In genomic region chr13:103696164-103696563, GRCm38 (mm10) we compare ENCODE assay signal across 9 mouse cellular contexts.
DNase-seq lines count a peak whose midpoint lies in the region; ATAC-seq and TF ChIP-seq lines count a peak whose summit lies in the region.
"Had no signal": no experiment of that assay in that cellular context is flagged by ENCODE, and none has a peak within 500 bp of the region (broad histone marks: within the 10 kb centered on the region; RNA-seq: fewer than 3 reads in every experiment).

No protein-coding gene starts in this region.

- H3K4me3 ChIP-seq in lung, adult 2 months (replicated peaks; ENCODE audit: extremely low read depth, low read depth, low read length) = no peak overlapping the region
- no peak overlapping the region for H3K4me3 ChIP-seq in hindbrain, embryonic 12.5 days
- H3K4me3 ChIP-seq in lung, embryonic 14.5 days (ENCODE audit: low read depth, low read length) = no peak overlapping the region
- H3K4me3 ChIP-seq: lung, embryonic 15.5 days had no signal

- no peak overlapping the region for H3K4me2 ChIP-seq in hindbrain, embryonic 12.5 days (replicated peaks)
- H3K4me2 ChIP-seq in lung, embryonic 14.5 days = no peak overlapping the region
- H3K4me2 ChIP-seq: lung, embryonic 15.5 days had no signal

- no peaks in the 10 kb centered on the region for H3K4me1 ChIP-seq in lung, adult 2 months (ENCODE audit: control insufficient read depth, insufficient read depth, low read length)
- peaks cover 3% of the 10 kb centered on the region; the same call in 1 of the 2 replicates for H3K4me1 ChIP-seq in hindbrain, embryonic 12.5 days
- no peaks in the 10 kb centered on the region for H3K4me1 ChIP-seq in lung, embryonic 14.5 days (ENCODE audit: insufficient read depth)
- H3K4me1 ChIP-seq: lung, embryonic 15.5 days had no signal

- no peaks in the 10 kb centered on the region for H3K9me3 ChIP-seq in hindbrain, embryonic 12.5 days (replicated peaks)
- H3K9me3 ChIP-seq in lung, embryonic 14.5 days (ENCODE audit: low read depth, low read length) = no peaks in the 10 kb centered on the region
- H3K9me3 ChIP-seq: lung, embryonic 15.5 days had no signal

- H3K36me3 ChIP-seq in hindbrain, embryonic 12.5 days = no peaks in the 10 kb centered on the region
- no peaks in the 10 kb centered on the region for H3K36me3 ChIP-seq in lung, embryonic 14.5 days (ENCODE audit: insufficient read depth)
- H3K36me3 ChIP-seq: lung, embryonic 15.5 days had no signal

- WGBS in lung, adult 2 months = 46% methylated on average over 9 of the region's 9 CpGs
- WGBS in hindbrain, embryonic 12.5 days = 47% methylated on average over 9 of the region's 9 CpGs
- 37% methylated on average over 9 of the region's 9 CpGs for WGBS in lung, embryonic 14.5 days

- no peak overlapping the region for H3K9ac ChIP-seq in hindbrain, embryonic 12.5 days
- H3K9ac ChIP-seq in lung, embryonic 14.5 days = no peak overlapping the region
- H3K9ac ChIP-seq: lung, embryonic 15.5 days had no signal

- no peak for TF ChIP-seq POLR2A in lung, adult 2 months (IDR thresholded peaks at IDR 0.05; ENCODE audit: borderline replicate concordance, extremely low read depth, low read depth, low read length)

- H3K27ac ChIP-seq in hindbrain, embryonic 12.5 days = 0 out of 2 replicates have a peak overlapping the region, but pooled peaks have one; percentile 23
- H3K27ac ChIP-seq in lung, embryonic 14.5 days (ENCODE audit: low read depth) = no peak overlapping the region
- H3K27ac ChIP-seq: lung, embryonic 15.5 days had no signal

- peak; percentile 69 for TF ChIP-seq CTCF in lung, adult 2 months (IDR thresholded peaks at IDR 0.05; ENCODE audit: insufficient read depth, low read length)
- peak; percentile 75 for TF ChIP-seq CTCF in lung, embryonic 14.5 days (IDR thresholded peaks at IDR 0.05; ENCODE audit: low read depth)

- no peak for ATAC-seq in CD4-positive, CD25-positive, alpha-beta regulatory T cell, adult 4 months
- no peak; the same call in 1 of the 2 replicates for ATAC-seq in hindbrain, embryonic 12.5 days (ENCODE audit: low FRiP score)
- ATAC-seq in lung, embryonic 14.5 days (ENCODE audit: insufficient read depth) = no peak

- DNase-seq in CD4-positive, CD25-positive, alpha-beta regulatory T cell, adult 2 months (ENCODE audit: low read depth, low spot score) = peak; percentile 38
- DNase-seq in lung, adult 2 months = peak; percentile 19
- DNase-seq in lung, postnatal 25 days (ENCODE audit: low spot score) = no peak
- peak; percentile 31 for DNase-seq in brain, adult 2 months (ENCODE audit: low read depth, low spot score)
- DNase-seq in lung, embryonic 14.5 days = peak; percentile 68
- peak; percentile 30 for DNase-seq in thymus, postnatal 14 days

- H3K27me3 ChIP-seq in hindbrain, embryonic 12.5 days = no peaks in the 10 kb centered on the region
- H3K27me3 ChIP-seq in lung, embryonic 14.5 days (ENCODE audit: insufficient read depth, low read length) = no peaks in the 10 kb centered on the region
- H3K27me3 ChIP-seq: lung, embryonic 15.5 days had no signal
